Mouse (Mus musculus) hindbrain, embryonic 11.5 days (tissue): ENCODE measurements around the gene Samd5. TPM values are rescaled to one million over a fixed set of nuclear protein-coding genes. Genes with fewer than 3 reads are reported as not detected.
A peak's percentile ranks its signal among the peaks of the same experiment; 100 is the strongest.

Experiments used
- ATAC-seq: fragments of 200-750 bp; cut with Nextera tagmentation; 2 replicates; pipeline ENCODE4 v1.8.0; 2017; ENCODE audit warnings: mild to moderate bottlenecking, moderate TSS enrichment, moderate library complexity; ENCODE audit not compliant: low FRiP score
- DNase-seq: peaks from one replicate; pipeline ENCODE4 v3.0.0-alpha.2; 2015; ENCODE audit warnings: low spot score
- H3K27ac ChIP-seq: fragments of 300-500 bp; sonication (generic); 2 replicates; pipeline ENCODE4 v1.5.1; 2014; ENCODE audit warnings: mild to moderate bottlenecking, low read depth, low read length
- H3K27me3 ChIP-seq: fragments of 300-500 bp; sonication (generic); 2 replicates; pipeline ENCODE4 v1.6.1; 2014; ENCODE audit warnings: mild to moderate bottlenecking, low read length, moderate library complexity, mixed read lengths; ENCODE audit not compliant: control insufficient read depth, insufficient read depth
- H3K36me3 ChIP-seq: fragments of 300-500 bp; sonication (generic); 2 replicates; pipeline ENCODE4 v1.6.1; 2014; ENCODE audit warnings: mild to moderate bottlenecking, low read length, moderate library complexity, mixed read lengths; ENCODE audit not compliant: control insufficient read depth, insufficient read depth
- H3K4me1 ChIP-seq: fragments of 300-500 bp; sonication (generic); replicated peaks from 2 replicates; pipeline ENCODE4 v1.6.1; 2014; ENCODE audit warnings: low read length, mixed read lengths; ENCODE audit not compliant: control insufficient read depth, insufficient read depth
- H3K4me2 ChIP-seq: fragments of 300-500 bp; sonication (generic); replicated peaks from 2 replicates; pipeline ENCODE4 v1.6.1; 2014; ENCODE audit warnings: mild to moderate bottlenecking, low read depth, low read length
- H3K4me3 ChIP-seq: fragments of 300-500 bp; sonication (generic); 2 replicates; pipeline ENCODE4 v1.5.1; 2014; ENCODE audit warnings: low read depth, low read length
- H3K9ac ChIP-seq: fragments of 300-500 bp; sonication (generic); 2 replicates; pipeline ENCODE4 v1.6.1; 2014; ENCODE audit warnings: low read depth, low read length
- H3K9me3 ChIP-seq: fragments of 300-500 bp; sonication (generic); 2 replicates; pipeline ENCODE4 v1.6.1; 2016; ENCODE audit warnings: low read length; ENCODE audit not compliant: control insufficient read depth
- WGBS: fragments of 180-500 bp; shearing (Covaris S2); extraction: QIAGEN DNeasy Blood & Tissue Kit; methylation state at CpG from one replicate; pipeline ENCODE4 v1.1.7; 2014; 5-methylcytosine and 5-hydroxymethylcytosine counted together
- polyA plus RNA-seq: library from polyadenylated mRNA; unstranded; fragments of >200 nt; fragmentation: Nextera tagmentation; extraction: Ambion mirVana; gene quantifications from 2 replicates; pipeline ENCODE4 v1.2.1, GENCODE M21; 2014

Samd5 gene
- polyA plus RNA-seq, 1 experiment from 2014 or later = 7.3 TPM

GRCm38 (mm10) chr10:9672751-9673150 is 2.3 kb downstream of the Samd5 start:
- Histone ChIP-seq H3K9ac (no peak overlapping the region), H3K9me3 (no peaks in the 10 kb centered on the region), H3K27me3 (peaks cover 2% of the 10 kb centered on the region; the same call in 1 of the 2 replicates), H3K36me3 (no peaks in the 10 kb centered on the region), H3K4me3 (no peak overlapping the region), H3K27ac (no peak overlapping the region), H3K4me2 (no peak overlapping the region; the same call in 1 of the 2 replicates), H3K4me1 (no peaks in the 10 kb centered on the region; the same call in 1 of the 2 replicates)
- ATAC-seq = no peak
- no peak for DNase-seq
- 83% methylated on average over 5 of the region's 5 CpGs for WGBS

DNA sequence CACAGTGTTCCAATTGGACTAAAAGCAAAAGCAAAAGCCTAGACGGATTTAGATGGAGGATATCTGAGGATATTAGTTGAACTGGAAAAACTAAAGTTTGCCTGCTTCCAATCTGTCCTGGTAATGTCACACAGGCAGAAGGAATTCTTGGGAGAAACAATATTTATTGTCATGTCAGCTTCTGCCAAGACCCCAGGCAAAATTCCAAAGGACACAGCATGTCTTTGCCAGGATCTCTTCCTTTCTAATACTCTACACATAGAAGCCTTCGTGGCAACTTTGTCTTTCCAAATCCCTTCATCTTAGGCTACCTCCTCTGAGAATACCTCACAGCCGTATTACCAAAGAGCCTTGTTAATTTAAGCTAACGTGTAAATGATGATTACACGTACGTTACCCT is 4.7 kb downstream of the Samd5 start:
- 0 out of 2 replicates have a peak, but pooled peaks cover 2% of the 10 kb centered on the region for H3K27me3 ChIP-seq
- no peaks in the 10 kb centered on the region for H3K9me3 ChIP-seq
- no peak overlapping the region for H3K4me3 ChIP-seq
- H3K4me2 ChIP-seq = no peak overlapping the region
- DNase-seq = no peak
- no peak for ATAC-seq
- 91% methylated on average over 6 of the region's 6 CpGs for WGBS
- no peak overlapping the region for H3K9ac ChIP-seq
- H3K4me1 ChIP-seq = no peaks in the 10 kb centered on the region
- no peak overlapping the region for H3K27ac ChIP-seq
- H3K36me3 ChIP-seq = no peaks in the 10 kb centered on the region

DNA sequence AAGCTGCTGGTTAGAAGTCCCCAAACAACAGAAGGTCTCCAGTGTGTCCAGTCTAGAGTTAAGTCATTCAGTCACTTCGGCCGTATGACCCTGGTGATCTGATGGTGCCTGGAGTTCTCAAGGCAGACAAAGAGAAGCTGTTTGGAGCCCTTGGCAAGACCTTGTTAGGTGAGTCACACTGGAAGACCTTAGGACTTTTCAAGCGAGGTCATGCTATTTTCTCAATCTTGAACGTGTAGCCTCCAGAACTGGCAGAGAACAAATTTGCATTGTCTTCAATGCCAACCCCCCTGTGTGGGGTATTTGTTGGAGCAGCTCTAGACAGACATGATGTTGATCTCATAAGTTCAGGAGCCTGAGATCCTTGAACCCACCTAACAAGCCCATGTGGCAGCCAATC is 6.2 kb downstream of the Samd5 start:
- Histone ChIP-seq H3K9me3 (no peaks in the 10 kb centered on the region), H3K27me3 (0 out of 2 replicates have a peak, but pooled peaks cover 2% of the 10 kb centered on the region), H3K27ac (no peak overlapping the region), H3K9ac (no peak overlapping the region), H3K4me2 (no peak overlapping the region), H3K4me3 (no peak overlapping the region), H3K36me3 (no peaks in the 10 kb centered on the region), H3K4me1 (no peaks in the 10 kb centered on the region)
- WGBS = 88% methylated on average over 4 of the region's 4 CpGs
- ATAC-seq = no peak
- no peak for DNase-seq

DNA sequence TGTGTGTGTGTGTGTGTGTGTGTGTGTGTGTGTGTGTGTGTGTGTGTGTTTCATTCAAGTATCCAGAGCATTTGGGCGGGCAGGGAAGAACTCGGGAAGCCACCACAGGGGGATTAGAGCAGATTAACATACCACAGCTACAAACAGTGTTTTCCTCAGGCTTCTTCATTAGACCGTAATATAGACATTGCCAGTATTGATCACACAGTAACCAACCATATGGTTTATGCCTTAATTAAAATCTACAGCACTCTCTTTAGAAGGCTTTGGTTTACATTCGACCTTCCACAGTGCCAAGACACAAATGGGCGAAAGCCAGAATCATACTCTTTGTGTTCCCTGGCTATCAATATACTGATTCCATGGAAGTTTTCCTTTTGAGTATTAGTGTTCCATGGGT is 22.1 kb downstream of the Samd5 start:
- Histone ChIP-seq H3K36me3 (no peaks in the 10 kb centered on the region), H3K4me3 (no peak overlapping the region), H3K9me3 (no peaks in the 10 kb centered on the region), H3K4me1 (no peaks in the 10 kb centered on the region), H3K27me3 (no peaks in the 10 kb centered on the region), H3K27ac (no peak overlapping the region), H3K4me2 (no peak overlapping the region), H3K9ac (no peak overlapping the region)
- ATAC-seq (no peak), DNase-seq (no peak)
- WGBS = 85% methylated on average over 5 of the region's 5 CpGs

DNA sequence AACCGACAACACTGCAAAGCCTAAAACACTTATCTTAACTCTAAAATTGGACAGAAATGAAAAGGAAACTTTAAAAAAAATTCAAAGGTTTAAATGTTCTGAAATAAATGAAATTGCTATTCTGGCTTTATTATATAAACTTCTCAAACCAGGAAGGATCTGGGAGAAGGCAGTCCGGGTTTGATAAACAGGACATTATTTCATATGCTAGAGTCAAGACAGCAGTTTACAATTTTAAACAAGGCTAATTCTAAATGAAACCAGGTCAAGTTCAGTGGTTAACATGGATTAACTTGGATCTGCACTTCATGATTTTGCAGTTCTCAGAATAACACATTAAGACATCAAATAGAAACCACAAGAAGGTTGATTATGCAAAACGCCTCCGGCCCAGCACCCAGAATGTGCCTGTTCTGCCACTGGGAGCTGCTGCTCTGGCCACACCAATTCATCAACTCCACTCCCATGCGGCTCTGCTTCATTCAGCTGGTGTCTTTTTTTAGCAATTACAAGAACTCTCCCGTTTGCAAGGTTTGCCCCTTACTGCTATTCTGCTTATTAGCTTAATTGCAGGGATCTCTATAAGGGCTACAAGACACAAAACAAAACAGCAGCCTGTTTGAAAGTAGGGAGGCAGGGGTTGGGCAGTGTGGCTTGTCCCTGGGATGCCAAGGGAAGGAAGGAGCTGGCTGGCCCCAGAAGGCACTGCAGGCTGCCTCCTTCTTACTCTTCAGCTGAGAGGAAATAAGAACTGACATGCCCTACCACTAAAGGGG is 24.8 kb downstream of the Samd5 start:
- H3K9ac ChIP-seq = no peak overlapping the region
- no peak overlapping the region for H3K27ac ChIP-seq
- no peaks in the 10 kb centered on the region for H3K27me3 ChIP-seq
- H3K4me2 ChIP-seq = no peak overlapping the region
- 59% methylated on average over 6 of the region's 6 CpGs for WGBS
- H3K9me3 ChIP-seq = no peaks in the 10 kb centered on the region
- H3K36me3 ChIP-seq = no peaks in the 10 kb centered on the region
- no peaks in the 10 kb centered on the region for H3K4me1 ChIP-seq
- no peak for ATAC-seq
- DNase-seq = no peak
- no peak overlapping the region for H3K4me3 ChIP-seq

- no peak overlapping the region for H3K4me2 ChIP-seq
- DNase-seq (no peak), ATAC-seq (no peak)
- H3K4me1 ChIP-seq = no peaks in the 10 kb centered on the region
- no peaks in the 10 kb centered on the region for H3K36me3 ChIP-seq
- H3K27me3 ChIP-seq = no peaks in the 10 kb centered on the region
- no peak overlapping the region for H3K27ac ChIP-seq
- no peak overlapping the region for H3K9ac ChIP-seq
- H3K4me3 ChIP-seq = no peak overlapping the region
- WGBS = 73% methylated on average over 2 of the region's 2 CpGs
- no peaks in the 10 kb centered on the region for H3K9me3 ChIP-seq
Observed at GRCm38 (mm10) chr10:9648464-9648863, 26.5 kb downstream of the Samd5 start.

DNA sequence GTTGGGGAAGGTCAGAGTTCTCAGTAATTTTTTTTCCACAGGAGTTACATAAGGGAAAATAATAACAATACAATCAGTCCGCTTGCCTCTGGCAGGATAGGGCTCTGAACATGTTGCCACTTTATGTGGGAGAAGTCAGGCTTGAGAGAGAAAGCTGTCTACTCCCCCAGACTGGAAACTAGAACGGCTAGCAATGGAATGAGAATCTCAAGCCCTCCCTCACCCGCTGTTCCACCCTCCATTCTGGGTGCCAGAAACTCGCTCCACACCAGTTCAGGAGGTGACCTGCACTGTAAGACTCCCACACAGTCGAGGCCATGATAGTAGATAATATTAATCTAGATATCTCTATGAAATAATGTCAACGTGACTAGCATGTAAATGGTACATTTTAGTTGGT is 27.3 kb downstream of the Samd5 start:
- no peak overlapping the region for H3K4me3 ChIP-seq
- H3K36me3 ChIP-seq = no peaks in the 10 kb centered on the region
- ATAC-seq (no peak), DNase-seq (no peak)
- H3K9me3 ChIP-seq = no peaks in the 10 kb centered on the region
- 83% methylated on average over 6 of the region's 6 CpGs for WGBS
- no peak overlapping the region for H3K9ac ChIP-seq
- no peak overlapping the region for H3K4me2 ChIP-seq
- no peaks in the 10 kb centered on the region for H3K4me1 ChIP-seq
- H3K27me3 ChIP-seq = no peaks in the 10 kb centered on the region
- H3K27ac ChIP-seq = no peak overlapping the region

GRCm38 (mm10) chr10:9646391-9646790 is 28.6 kb downstream of the Samd5 start:
- Histone ChIP-seq H3K4me3 (no peak overlapping the region), H3K9me3 (no peaks in the 10 kb centered on the region), H3K36me3 (no peaks in the 10 kb centered on the region), H3K27me3 (no peaks in the 10 kb centered on the region), H3K4me2 (no peak overlapping the region), H3K9ac (no peak overlapping the region), H3K27ac (no peak overlapping the region), H3K4me1 (no peaks in the 10 kb centered on the region)
- DNase-seq = no peak
- WGBS = 90% methylated on average over 3 of the region's 3 CpGs
- ATAC-seq = no peak

- DNase-seq (no peak), ATAC-seq (0 out of 2 replicates have a peak, but pooled peaks have one; percentile 60)
- Histone ChIP-seq H3K36me3 (no peaks in the 10 kb centered on the region), H3K27me3 (no peaks in the 10 kb centered on the region), H3K4me2 (no peak overlapping the region), H3K9ac (no peak overlapping the region), H3K27ac (no peak overlapping the region), H3K4me3 (no peak overlapping the region), H3K9me3 (no peaks in the 10 kb centered on the region), H3K4me1 (no peaks in the 10 kb centered on the region)
- WGBS = 77% methylated on average over 6 of the region's 6 CpGs
Observed at GRCm38 (mm10) chr10:9643531-9643930, 31.5 kb downstream of the Samd5 start.
